Mouse (Mus musculus) MEL-GATA-1-ER (cell line): ENCODE results near the gene Klhdc8a.
"Not testable (repeated sequence)": the region's sequence is repeated elsewhere in the genome, so short reads cannot be mapped to it uniquely, and the experiment has no call there.

Experiments used
- DNase-seq: peaks from one replicate; pipeline ENCODE4 v3.0.0-alpha.2; 2012; ENCODE audit warnings: low read depth; ENCODE audit errors: extremely low read depth

Klhdc8a gene

GRCm38 (mm10) chr1:132343656-132344055, 45.2 kb downstream of the Klhdc8a start:
- DNase-seq, result no peak

GRCm38 (mm10) chr1:132345514-132345913, 47.1 kb downstream of the Klhdc8a start:
- DNase-seq, result no peak

- DNase-seq, result no peak
Measured at GRCm38 (mm10) chr1:132346134-132346851, 47.9 kb downstream of the Klhdc8a start.

GRCm38 (mm10) chr1:132346951-132347350, 48.5 kb downstream of the Klhdc8a start:
- no peak for DNase-seq

GRCm38 (mm10) chr1:132348401-132348800, 50.0 kb downstream of the Klhdc8a start:
- no peak for DNase-seq

GRCm38 (mm10) chr1:132349049-132349448, 50.6 kb downstream of the Klhdc8a start:
- DNase-seq, result not testable (repeated sequence)

- DNase-seq, result not testable (repeated sequence)
Measured at GRCm38 (mm10) chr1:132349601-132350000, 51.2 kb downstream of the Klhdc8a start.

GRCm38 (mm10) chr1:132351058-132351457, 52.6 kb downstream of the Klhdc8a start:
- DNase-seq, result no peak

- DNase-seq, result no peak
Measured at GRCm38 (mm10) chr1:132353389-132353788, 55.0 kb downstream of the Klhdc8a start.

GRCm38 (mm10) chr1:132354234-132354633, 55.8 kb downstream of the Klhdc8a start:
- DNase-seq, result no peak

- no peak for DNase-seq
Measured at GRCm38 (mm10) chr1:132355162-132355601, 56.8 kb downstream of the Klhdc8a start.

- DNase-seq, result peak; percentile 80
Measured at GRCm38 (mm10) chr1:132355841-132356242, 57.4 kb downstream of the Klhdc8a start.

- no peak for DNase-seq
Measured at GRCm38 (mm10) chr1:132356841-132357240, 58.4 kb downstream of the Klhdc8a start.
